Mouse (Mus musculus): Measurements from ENCODE around the gene Gm20388. TPM values are rescaled to one million over a fixed set of nuclear protein-coding genes. Genes with fewer than 3 reads are reported as not detected.

The Gm20388 gene
- total RNA-seq, 1 experiment: 27.0 TPM

- no peak for DNase-seq (ENCODE audit: low read depth, low spot score)
- Histone ChIP-seq H3K4me1 (ENCODE audit: control insufficient read depth in 2 of 2, insufficient read depth in 2 of 2, low read length in 2 of 2, poor library complexity in 1 of 2) (peaks cover 14 to 19% of the 10 kb centered on the region in 2 experiments), H3K36me3 (ENCODE audit: control insufficient read depth, insufficient read depth, low read length, poor library complexity, severe bottlenecking) (no peaks in the 10 kb centered on the region), H3K9me3 (ENCODE audit: control insufficient read depth, insufficient read depth, low read depth, low read length) (no peaks in the 10 kb centered on the region), H3K27ac (ENCODE audit: insufficient read depth, low read depth, low read length, poor library complexity, severe bottlenecking) (no peak overlapping the region), H3K4me3 (ENCODE audit: insufficient read depth in 1 of 2, low read depth in 1 of 2, low read length in 2 of 2, poor library complexity in 1 of 2, severe bottlenecking in 1 of 2) (no peak overlapping the region), H3K9ac (ENCODE audit: insufficient read depth, low read depth, low read length, poor library complexity, severe bottlenecking) (no peak overlapping the region)
- in situ Hi-C loops (cut with MboI; ENCODE audit: low sequenced_read_pairs in 2 of 2, unreplicated experiment in 2 of 2): loop anchor here in 1 of 2 experiments (10.0 kb wide), 1 partner anchor 109 kb away; the partner anchor contains the start of gene Rhou
- TF ChIP-seq CHD2 (IDR thresholded peaks at IDR 0.05; ENCODE audit: low read depth, low read length): no peak
- TF ChIP-seq ZNF384 (IDR thresholded peaks at IDR 0.05; ENCODE audit: low read depth, low read length): no peak
- no peak for TF ChIP-seq MAFK (IDR thresholded peaks at IDR 0.05; ENCODE audit: insufficient read depth, low read depth, low read length)
- TF ChIP-seq HCFC1 (IDR thresholded peaks at IDR 0.05; ENCODE audit: borderline replicate concordance, insufficient read depth, low read length): no peak
- no peak for TF ChIP-seq ZC3H11A (IDR thresholded peaks at IDR 0.05; ENCODE audit: borderline replicate concordance, low read depth, low read length)
These were observed 3852.7 kb downstream of the Gm20388 start for GRCm38 (mm10) chr8:123763355-123763754.

GRCm38 (mm10) chr8:123764671-123765070 lies 3854.0 kb downstream of the Gm20388 start:
- Histone ChIP-seq H3K36me3 (ENCODE audit: control insufficient read depth, insufficient read depth, low read length, poor library complexity, severe bottlenecking) (no peaks in the 10 kb centered on the region), H3K9ac (ENCODE audit: insufficient read depth, low read depth, low read length, poor library complexity, severe bottlenecking) (no peak overlapping the region), H3K4me1 (ENCODE audit: control insufficient read depth in 2 of 2, insufficient read depth in 2 of 2, low read length in 2 of 2, poor library complexity in 1 of 2) (peaks cover 11% of the 10 kb centered on the region in 2 experiments), H3K27ac (ENCODE audit: insufficient read depth, low read depth, low read length, poor library complexity, severe bottlenecking) (no peak overlapping the region), H3K9me3 (ENCODE audit: control insufficient read depth, insufficient read depth, low read depth, low read length) (no peaks in the 10 kb centered on the region), H3K4me3 (ENCODE audit: insufficient read depth in 1 of 2, low read depth in 1 of 2, low read length in 2 of 2, poor library complexity in 1 of 2, severe bottlenecking in 1 of 2) (no peak overlapping the region)
- no peak for DNase-seq (ENCODE audit: low read depth, low spot score)
- in situ Hi-C loops (cut with MboI; ENCODE audit: low sequenced_read_pairs in 2 of 2, unreplicated experiment in 2 of 2): loop anchor here in 1 of 2 experiments (10.0 kb wide), 1 partner anchor 110 kb away; the partner anchor contains the start of gene Rhou
- TF ChIP-seq CHD2 (IDR thresholded peaks at IDR 0.05; ENCODE audit: low read depth, low read length) (no peak), MAFK (IDR thresholded peaks at IDR 0.05; ENCODE audit: insufficient read depth, low read depth, low read length) (no peak), ZC3H11A (IDR thresholded peaks at IDR 0.05; ENCODE audit: borderline replicate concordance, low read depth, low read length) (no peak), HCFC1 (IDR thresholded peaks at IDR 0.05; ENCODE audit: borderline replicate concordance, insufficient read depth, low read length) (no peak), ZNF384 (IDR thresholded peaks at IDR 0.05; ENCODE audit: low read depth, low read length) (no peak)

GRCm38 (mm10) chr8:123766516-123766915 lies 3855.9 kb downstream of the Gm20388 start:
- H3K9ac ChIP-seq (ENCODE audit: insufficient read depth, low read depth, low read length, poor library complexity, severe bottlenecking): no peak overlapping the region
- H3K4me3 ChIP-seq (ENCODE audit: insufficient read depth in 1 of 2, low read depth in 1 of 2, low read length in 2 of 2, poor library complexity in 1 of 2, severe bottlenecking in 1 of 2): no peak overlapping the region
- in situ Hi-C loops (cut with MboI; ENCODE audit: low sequenced_read_pairs in 2 of 2, unreplicated experiment in 2 of 2): loop anchor here in 1 of 2 experiments (10.0 kb wide), 1 partner anchor 112 kb away; the partner anchor contains the start of gene Rhou
- no peak for DNase-seq (ENCODE audit: low read depth, low spot score)
- H3K4me1 ChIP-seq (ENCODE audit: control insufficient read depth in 2 of 2, insufficient read depth in 2 of 2, low read length in 2 of 2, poor library complexity in 1 of 2): peaks cover 5 to 8% of the 10 kb centered on the region in 2 experiments
- no peaks in the 10 kb centered on the region for H3K9me3 ChIP-seq (ENCODE audit: control insufficient read depth, insufficient read depth, low read depth, low read length)
- no peak overlapping the region for H3K27ac ChIP-seq (ENCODE audit: insufficient read depth, low read depth, low read length, poor library complexity, severe bottlenecking)
- no peak for TF ChIP-seq MAFK (IDR thresholded peaks at IDR 0.05; ENCODE audit: insufficient read depth, low read depth, low read length)
- TF ChIP-seq HCFC1 (IDR thresholded peaks at IDR 0.05; ENCODE audit: borderline replicate concordance, insufficient read depth, low read length): no peak
- no peak for TF ChIP-seq ZNF384 (IDR thresholded peaks at IDR 0.05; ENCODE audit: low read depth, low read length)
- no peak for TF ChIP-seq CHD2 (IDR thresholded peaks at IDR 0.05; ENCODE audit: low read depth, low read length)
- TF ChIP-seq ZC3H11A (IDR thresholded peaks at IDR 0.05; ENCODE audit: borderline replicate concordance, low read depth, low read length): no peak
- H3K36me3 ChIP-seq (ENCODE audit: control insufficient read depth, insufficient read depth, low read length, poor library complexity, severe bottlenecking): no peaks in the 10 kb centered on the region

GRCm38 (mm10) chr8:123767874-123768273 lies 3857.2 kb downstream of the Gm20388 start:
- no peak overlapping the region for H3K27ac ChIP-seq (ENCODE audit: insufficient read depth, low read depth, low read length, poor library complexity, severe bottlenecking)
- no peak overlapping the region for H3K9ac ChIP-seq (ENCODE audit: insufficient read depth, low read depth, low read length, poor library complexity, severe bottlenecking)
- no peaks in the 10 kb centered on the region for H3K9me3 ChIP-seq (ENCODE audit: control insufficient read depth, insufficient read depth, low read depth, low read length)
- H3K4me3 ChIP-seq (ENCODE audit: insufficient read depth in 1 of 2, low read depth in 1 of 2, low read length in 2 of 2, poor library complexity in 1 of 2, severe bottlenecking in 1 of 2): no peak overlapping the region
- H3K4me1 ChIP-seq (ENCODE audit: control insufficient read depth in 2 of 2, insufficient read depth in 2 of 2, low read length in 2 of 2, poor library complexity in 1 of 2): no peaks in the 10 kb centered on the region; a peak in 1 of 4 replicates
- no peak for DNase-seq (ENCODE audit: low read depth, low spot score)
- in situ Hi-C loops (cut with MboI; ENCODE audit: low sequenced_read_pairs in 2 of 2, unreplicated experiment in 2 of 2): loop anchor here in 1 of 2 experiments (10.0 kb wide), 1 partner anchor 113 kb away; the partner anchor contains the start of gene Rhou
- no peaks in the 10 kb centered on the region for H3K36me3 ChIP-seq (ENCODE audit: control insufficient read depth, insufficient read depth, low read length, poor library complexity, severe bottlenecking)
- TF ChIP-seq HCFC1 (IDR thresholded peaks at IDR 0.05; ENCODE audit: borderline replicate concordance, insufficient read depth, low read length) (no peak), CHD2 (IDR thresholded peaks at IDR 0.05; ENCODE audit: low read depth, low read length) (no peak), MAFK (IDR thresholded peaks at IDR 0.05; ENCODE audit: insufficient read depth, low read depth, low read length) (no peak), ZNF384 (IDR thresholded peaks at IDR 0.05; ENCODE audit: low read depth, low read length) (no peak), ZC3H11A (IDR thresholded peaks at IDR 0.05; ENCODE audit: borderline replicate concordance, low read depth, low read length) (no peak)
